Mouse (Mus musculus) olfactory bulb, adult 2 months (tissue): ENCODE measurements around the gene Slc25a16.

ENCODE experiments used
- CTCF ChIP-seq: fragments of 200-500 bp; IDR thresholded peaks from 2 replicates; pipeline ENCODE4 v1.5.1; 2012; ENCODE audit warnings: low read depth, mild to moderate bottlenecking, low read length, moderate library complexity; ENCODE audit not compliant: insufficient read depth
- POLR2A ChIP-seq: fragments of 200-500 bp; IDR thresholded peaks from 2 replicates; pipeline ENCODE4 v1.6.1; 2012; ENCODE audit warnings: mild to moderate bottlenecking, low read depth, low read length, moderate library complexity; ENCODE audit not compliant: insufficient read depth

DNA sequence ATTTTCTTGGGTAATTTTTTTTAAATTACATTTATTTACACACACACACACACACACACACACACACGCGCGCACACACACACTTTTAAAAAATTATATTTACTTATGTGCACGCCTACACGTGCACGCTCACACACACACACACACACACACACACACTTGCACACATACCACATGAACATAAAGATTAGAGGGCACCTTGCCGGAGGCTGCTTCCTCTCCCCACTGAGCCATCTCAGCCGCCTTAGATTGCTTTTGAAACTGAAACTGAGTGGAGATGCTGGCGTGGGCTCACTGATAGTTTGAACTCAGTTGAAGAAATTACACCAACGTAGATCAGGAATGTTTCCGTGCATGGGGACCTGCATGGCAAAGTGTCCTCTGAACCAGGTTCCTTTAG, 63.6 kb downstream of the Slc25a16 start:
- TF ChIP-seq CTCF (no peak), POLR2A (no peak)
